Mouse (Mus musculus) adipocyte (in vitro differentiated cells): ENCODE measurements at regions not wholly inside any gene's neighbourhood (a gene's known extent, or its start where the extent isn't known, plus 50 kb on each side); places are given as distances from the start of the nearest gene placed in this dataset.
A peak's percentile ranks its signal among the peaks of the same experiment; 100 is the strongest.

Experiments
- DNase-seq: peaks from one replicate; pipeline ENCODE4 v3.0.0-alpha.2; 2016; ENCODE audit warnings: low spot score

GRCm38 (mm10) chr2:173334856-173335595 lies 58.7 kb upstream of the Pmepa1 start:
- DNase-seq = no peak

- DNase-seq = no peak
Measured at GRCm38 (mm10) chr2:173335859-173336258, 59.5 kb upstream of the Pmepa1 start.

- no peak for DNase-seq
Measured at GRCm38 (mm10) chr2:173337666-173338065, 61.3 kb upstream of the Pmepa1 start.

- peak; percentile 34 for DNase-seq
Measured at GRCm38 (mm10) chr2:173338671-173339070, 62.3 kb upstream of the Pmepa1 start.

GRCm38 (mm10) chr2:173339211-173339610 lies 62.9 kb upstream of the Pmepa1 start:
- DNase-seq = no peak

- no peak for DNase-seq
Measured at GRCm38 (mm10) chr2:173340044-173340601, 63.8 kb upstream of the Pmepa1 start.

- DNase-seq = no peak
Measured at GRCm38 (mm10) chr2:173342605-173343260, 66.4 kb upstream of the Pmepa1 start.

- DNase-seq = no peak
Measured at GRCm38 (mm10) chr2:173343665-173344064, 67.3 kb upstream of the Pmepa1 start.

- DNase-seq = no peak
Measured at GRCm38 (mm10) chr2:173344221-173344620, 67.9 kb upstream of the Pmepa1 start.

GRCm38 (mm10) chr2:173347341-173347740 lies 71.0 kb upstream of the Pmepa1 start:
- no peak for DNase-seq

GRCm38 (mm10) chr2:173348757-173349156 lies 72.4 kb upstream of the Pmepa1 start:
- no peak for DNase-seq

GRCm38 (mm10) chr2:173349510-173349909 lies 73.2 kb upstream of the Pmepa1 start:
- no peak for DNase-seq

GRCm38 (mm10) chr2:173349910-173350309 lies 73.6 kb upstream of the Pmepa1 start:
- no peak for DNase-seq

- DNase-seq = no peak
Measured at GRCm38 (mm10) chr2:173350405-173350804, 74.1 kb upstream of the Pmepa1 start.

- DNase-seq = no peak
Measured at GRCm38 (mm10) chr2:173350831-173351230, 74.5 kb upstream of the Pmepa1 start.

GRCm38 (mm10) chr2:173351831-173352755 lies 75.8 kb upstream of the Pmepa1 start:
- peak; percentile 81 for DNase-seq

GRCm38 (mm10) chr2:173352756-173353139 lies 76.4 kb upstream of the Pmepa1 start:
- DNase-seq = peak; percentile 39

- no peak for DNase-seq
Measured at GRCm38 (mm10) chr2:173353435-173354241, 77.3 kb upstream of the Pmepa1 start.

- no peak for DNase-seq
Measured at GRCm38 (mm10) chr2:173356786-173357185, 80.5 kb upstream of the Pmepa1 start.

GRCm38 (mm10) chr2:173365441-173366166 lies 89.3 kb upstream of the Pmepa1 start:
- DNase-seq = no peak

- DNase-seq = no peak
Measured at GRCm38 (mm10) chr2:173366734-173367133, 90.4 kb upstream of the Pmepa1 start.
